Mouse (Mus musculus) common myeloid progenitor, adult 5-6 weeks (primary cell): ENCODE data around the gene Pdx1. TPM values are rescaled to one million over a fixed set of nuclear protein-coding genes. Genes with fewer than 3 reads are reported as not detected.

Source experiments
- ATAC-seq: replicated peaks from 2 replicates; pipeline ENCODE4 v1.8.0; 2016; ENCODE audit warnings: low read depth, mild to moderate bottlenecking, moderate TSS enrichment, inconsistent platforms; ENCODE audit not compliant: poor library complexity, severe bottlenecking
- total RNA-seq: library from RNA; stranded (forward); fragments of 200-1000, 187-1606 nt; gene quantifications from 2 replicates; pipeline ENCODE4 v1.2.3, GENCODE M21; 2017

Gene Pdx1
- total RNA-seq, 1 experiment from 2014 or later: not detected

DNA sequence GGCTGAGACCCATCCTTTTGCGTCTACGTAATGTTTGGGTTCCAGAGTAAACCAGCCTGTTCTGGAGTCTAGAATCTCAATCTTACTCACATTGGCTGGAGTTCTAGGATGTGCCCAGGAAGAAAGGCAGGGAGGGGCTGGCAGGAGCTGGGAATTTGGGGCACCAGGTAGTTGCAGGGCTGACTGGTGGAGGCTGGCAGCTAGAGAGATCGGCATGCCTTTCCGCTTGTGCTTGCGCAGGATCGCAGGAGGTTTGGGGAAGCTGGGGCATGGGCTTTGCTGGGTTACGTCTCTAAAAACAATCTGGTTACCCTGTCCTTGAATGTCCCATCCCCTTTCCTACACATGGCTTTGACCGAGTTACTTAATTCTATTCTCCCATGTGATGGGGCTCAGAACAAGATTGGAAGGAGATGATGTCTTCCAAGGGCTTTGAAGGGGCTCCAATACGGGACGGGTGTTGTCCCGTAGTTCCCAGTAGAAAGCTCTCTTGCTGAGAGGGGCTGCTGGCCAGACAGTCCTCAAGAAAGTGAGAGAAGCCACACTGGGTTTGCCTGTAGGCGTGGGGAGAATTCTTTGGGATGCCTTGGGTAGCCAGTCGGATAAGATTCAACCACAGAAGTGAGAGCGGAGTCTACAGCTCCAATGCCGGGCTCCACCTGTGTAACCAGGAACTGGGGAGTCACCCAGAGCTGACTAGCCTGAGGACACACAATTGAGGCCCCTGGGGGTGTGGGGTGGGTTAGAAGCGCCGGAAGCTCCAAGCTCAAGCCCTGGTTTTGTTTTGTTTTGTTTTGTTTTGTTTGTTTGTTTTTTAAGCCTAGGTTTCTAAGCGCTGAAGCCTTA is 7.2 kb downstream of the Pdx1 start:
- ATAC-seq: no peak

DNA sequence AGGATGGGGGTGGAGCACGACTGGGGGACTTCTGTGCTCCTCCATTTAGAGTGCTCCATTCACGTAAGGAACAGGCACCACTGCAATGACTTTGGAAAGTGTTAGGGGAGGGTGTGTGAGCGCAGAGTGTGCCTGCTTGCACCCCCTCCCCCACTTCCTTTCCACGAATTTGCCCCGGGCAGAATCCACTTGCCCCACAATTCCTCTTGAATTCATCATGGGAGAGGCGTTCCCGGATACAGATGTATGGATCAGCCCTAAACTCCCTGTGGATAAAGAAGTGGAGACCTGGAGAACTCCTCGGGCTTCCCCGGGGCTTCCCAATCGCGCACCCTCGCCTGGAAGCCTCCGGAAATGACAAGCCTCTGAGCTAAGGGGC is 7.8 kb downstream of the Pdx1 start:
- ATAC-seq: no peak

DNA sequence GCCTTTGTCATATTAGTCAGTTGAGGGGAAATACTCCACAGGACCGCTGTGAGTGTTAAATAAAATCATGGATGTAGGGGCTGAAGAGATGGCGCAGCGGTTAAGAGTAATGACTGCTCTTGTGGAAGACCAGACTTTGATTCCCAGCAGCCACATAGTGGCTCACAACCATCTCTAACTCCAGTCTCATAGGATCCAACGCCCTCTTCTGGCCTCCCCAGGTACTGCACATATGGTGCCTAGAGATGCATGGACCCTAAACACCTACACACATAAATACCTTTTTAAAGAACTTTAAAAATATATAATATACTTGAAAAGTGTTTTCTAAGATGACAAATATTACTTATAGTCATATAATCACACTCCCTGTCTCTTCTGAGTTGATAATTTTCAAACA is 14.6 kb downstream of the Pdx1 start:
- ATAC-seq: no peak

DNA sequence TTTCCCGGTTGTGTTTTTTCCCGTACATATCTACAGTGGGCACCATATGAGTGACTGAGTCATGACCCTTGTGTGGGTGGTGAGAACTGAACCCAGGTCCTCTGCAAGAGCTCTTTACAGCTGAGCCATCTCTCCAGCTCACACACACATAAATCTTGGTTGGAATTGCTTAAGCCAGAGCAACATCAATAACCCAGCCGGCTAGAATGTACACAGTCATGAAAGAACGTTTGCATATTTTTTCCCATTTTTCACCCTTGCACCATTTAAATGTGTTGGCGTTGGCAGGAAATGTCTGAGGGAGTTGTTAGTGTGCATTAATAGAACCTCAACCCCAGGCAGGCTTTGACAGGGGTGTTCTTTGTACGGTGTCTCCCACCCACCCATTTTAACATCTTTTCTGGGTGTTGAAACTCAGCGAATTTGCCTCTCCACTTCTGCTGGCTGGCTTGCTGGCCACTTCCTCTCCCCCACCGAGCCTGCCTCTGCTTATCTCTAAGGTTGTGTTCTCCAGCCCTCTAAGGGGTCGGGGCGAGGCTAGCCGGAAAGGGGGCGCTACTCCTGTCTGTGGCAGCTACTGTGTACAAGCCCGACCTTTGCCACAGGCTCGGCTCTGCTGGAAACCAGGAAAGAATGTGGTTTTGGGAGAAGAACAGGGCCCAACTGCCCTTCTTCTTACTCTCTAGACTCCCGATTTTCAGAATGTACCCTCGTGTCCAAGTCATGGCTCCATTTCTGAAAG is 22.2 kb downstream of the Pdx1 start:
- ATAC-seq: peak; percentile 61

DNA sequence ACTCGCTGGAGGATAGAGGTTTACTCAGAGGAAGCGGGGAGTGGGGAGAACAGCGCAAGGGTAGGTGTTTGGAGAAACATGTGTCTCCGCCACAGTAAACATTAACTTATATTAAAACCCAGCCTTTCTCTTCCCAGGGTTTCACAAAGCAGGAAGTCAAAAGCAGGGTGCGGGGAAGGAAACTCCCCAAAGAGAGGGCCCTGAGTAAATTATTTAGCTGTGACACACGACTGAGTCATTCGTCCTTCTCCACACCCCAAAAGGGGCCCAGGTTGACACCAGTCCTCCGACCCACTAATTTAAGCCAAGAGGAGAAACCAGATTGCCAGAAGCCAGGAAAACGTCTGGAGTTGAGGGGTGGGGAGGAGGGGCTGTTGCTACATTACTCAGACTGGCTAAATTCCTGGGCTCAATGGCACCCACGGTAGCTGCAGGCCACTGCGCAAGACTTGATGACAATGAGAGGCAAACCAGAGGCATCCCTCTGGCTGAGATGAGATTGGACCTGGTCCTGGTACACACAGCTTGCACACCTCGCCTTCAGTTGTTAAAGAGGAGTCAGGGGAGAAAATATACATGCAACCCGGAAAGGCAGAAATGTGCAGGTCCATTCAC is 22.9 kb downstream of the Pdx1 start:
- no peak for ATAC-seq

DNA sequence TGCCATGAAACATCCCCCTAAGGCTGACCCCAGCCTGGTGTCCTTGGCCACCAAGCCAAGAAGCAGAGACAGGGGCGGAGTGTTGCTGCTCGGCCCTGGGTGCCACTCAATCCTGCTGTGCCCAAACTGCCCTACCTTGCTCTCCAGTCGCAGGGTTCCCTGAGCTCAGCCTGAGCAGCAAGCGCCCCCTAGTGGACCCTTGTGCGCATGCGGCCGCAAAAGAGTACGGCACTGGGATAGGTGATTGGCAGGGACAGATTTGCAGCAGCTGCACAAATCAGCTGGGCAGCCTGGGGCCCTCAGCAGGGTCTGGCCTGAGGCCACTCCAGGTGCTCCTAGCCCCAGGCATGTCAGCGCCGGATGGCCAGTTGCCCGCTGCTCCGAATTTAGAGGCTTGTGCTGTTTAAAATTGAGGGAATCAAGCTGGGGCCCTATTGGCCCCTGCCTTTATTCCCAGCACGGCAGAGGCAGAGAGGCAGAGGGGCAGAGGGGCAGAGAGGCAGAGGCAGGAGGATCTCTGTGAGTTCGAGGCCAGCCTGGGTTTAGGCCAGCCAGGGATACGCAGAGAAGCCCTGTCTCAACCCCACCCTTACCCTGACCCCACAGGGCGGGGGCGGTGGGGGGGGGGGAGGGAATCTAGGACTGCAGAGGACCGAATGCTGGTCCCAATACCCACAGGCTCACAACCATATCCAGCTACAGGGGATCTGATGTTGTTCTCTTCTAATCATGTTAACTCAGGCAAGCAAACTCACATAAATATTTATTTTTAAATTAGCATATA is 23.6 kb downstream of the Pdx1 start:
- ATAC-seq: peak; percentile 94

DNA sequence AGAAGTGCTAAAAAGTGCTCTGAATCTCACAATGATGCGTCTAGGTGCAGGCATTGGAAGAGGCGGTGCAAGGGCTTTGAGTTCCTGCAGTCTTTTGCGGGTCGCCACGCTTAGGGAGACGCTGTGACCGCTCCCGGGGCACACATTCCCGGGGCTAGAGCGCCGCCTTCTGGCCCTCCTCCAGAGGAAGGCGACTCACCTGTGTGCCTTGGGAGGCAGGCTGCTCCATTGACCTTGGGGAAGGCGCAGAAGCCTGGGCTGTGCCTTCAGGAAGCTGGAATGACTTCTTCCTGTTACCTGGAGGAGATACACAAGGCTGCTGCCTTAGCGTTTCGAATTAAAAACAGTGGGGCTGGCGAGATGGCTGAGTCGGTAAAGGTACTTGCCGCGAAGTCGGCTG is 24.4 kb downstream of the Pdx1 start:
- ATAC-seq: 0 out of 2 replicates have a peak, but pooled peaks have one; percentile 26

DNA sequence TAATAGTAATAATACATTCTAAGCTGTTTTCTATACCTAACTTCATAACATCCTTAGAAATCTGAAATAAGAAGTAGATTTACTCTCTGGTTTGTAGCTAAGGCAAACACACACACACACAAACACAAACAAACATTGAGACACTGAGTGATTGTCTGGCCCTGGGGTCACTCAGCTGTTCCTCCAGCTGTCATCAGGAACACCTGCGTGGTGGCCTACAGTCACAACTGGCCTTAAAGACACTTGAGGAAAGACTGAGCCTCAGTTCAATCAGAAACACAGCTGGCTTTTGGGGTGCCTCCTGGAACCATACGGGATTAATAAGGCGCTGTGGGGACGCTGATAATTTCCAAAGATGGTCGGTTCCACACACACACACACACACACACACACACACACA is 27.5 kb downstream of the Pdx1 start:
- no peak for ATAC-seq

DNA sequence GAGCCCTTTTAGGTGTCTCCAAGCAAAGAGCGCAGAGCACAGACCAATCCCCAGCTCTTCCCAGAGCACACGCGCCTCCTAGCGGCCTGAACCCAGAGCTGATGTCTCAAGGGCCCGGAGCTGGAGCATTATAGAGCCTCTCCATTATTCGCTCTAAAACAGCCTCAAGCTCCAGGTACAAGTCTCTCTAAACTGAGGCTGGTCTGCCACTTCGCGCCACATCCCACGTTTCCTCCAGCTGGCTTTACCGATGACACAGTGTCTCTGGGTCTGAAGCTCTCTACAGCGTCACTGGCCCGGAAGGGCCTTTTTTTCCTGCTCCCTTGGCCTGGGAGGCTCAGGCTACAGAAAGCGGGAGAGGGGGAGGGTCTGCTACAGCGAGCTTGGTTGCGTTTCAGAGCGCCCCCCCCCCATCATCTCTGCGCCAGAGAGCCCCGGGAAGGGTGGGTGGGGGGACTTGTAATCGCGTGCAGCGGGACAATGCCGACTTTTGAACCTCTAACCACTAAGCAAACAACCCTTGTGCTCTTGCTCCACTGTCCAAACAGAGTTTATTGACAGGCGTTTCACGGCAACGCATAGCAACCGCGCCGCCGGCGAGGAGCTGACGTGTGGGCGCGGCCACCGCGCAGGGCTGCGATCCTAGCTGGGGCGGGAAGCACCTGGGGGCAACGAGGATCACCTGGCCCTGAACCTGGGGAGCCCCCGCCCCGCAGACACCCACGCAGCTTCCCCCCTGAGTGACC is 29.7 kb downstream of the Pdx1 start:
- ATAC-seq: peak; percentile 90

DNA sequence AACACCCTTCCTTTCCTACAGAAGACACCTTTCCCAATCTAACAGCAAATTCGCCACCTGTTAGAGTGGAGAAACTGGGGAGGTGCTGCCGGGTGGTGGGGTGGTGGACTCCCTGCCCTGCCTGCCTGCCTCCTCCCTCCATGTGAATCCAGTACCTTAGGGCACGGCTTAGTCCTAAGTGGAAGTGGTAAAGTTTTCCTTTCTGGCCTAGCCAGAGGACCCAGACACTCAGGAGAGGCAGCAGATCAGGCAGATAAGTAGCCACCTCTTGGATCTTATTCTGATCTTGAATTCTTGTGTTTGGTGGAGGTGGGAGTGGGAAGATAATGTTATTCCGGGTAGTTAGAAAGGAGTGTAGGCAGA is 30.2 kb downstream of the Pdx1 start:
- no peak for ATAC-seq

DNA sequence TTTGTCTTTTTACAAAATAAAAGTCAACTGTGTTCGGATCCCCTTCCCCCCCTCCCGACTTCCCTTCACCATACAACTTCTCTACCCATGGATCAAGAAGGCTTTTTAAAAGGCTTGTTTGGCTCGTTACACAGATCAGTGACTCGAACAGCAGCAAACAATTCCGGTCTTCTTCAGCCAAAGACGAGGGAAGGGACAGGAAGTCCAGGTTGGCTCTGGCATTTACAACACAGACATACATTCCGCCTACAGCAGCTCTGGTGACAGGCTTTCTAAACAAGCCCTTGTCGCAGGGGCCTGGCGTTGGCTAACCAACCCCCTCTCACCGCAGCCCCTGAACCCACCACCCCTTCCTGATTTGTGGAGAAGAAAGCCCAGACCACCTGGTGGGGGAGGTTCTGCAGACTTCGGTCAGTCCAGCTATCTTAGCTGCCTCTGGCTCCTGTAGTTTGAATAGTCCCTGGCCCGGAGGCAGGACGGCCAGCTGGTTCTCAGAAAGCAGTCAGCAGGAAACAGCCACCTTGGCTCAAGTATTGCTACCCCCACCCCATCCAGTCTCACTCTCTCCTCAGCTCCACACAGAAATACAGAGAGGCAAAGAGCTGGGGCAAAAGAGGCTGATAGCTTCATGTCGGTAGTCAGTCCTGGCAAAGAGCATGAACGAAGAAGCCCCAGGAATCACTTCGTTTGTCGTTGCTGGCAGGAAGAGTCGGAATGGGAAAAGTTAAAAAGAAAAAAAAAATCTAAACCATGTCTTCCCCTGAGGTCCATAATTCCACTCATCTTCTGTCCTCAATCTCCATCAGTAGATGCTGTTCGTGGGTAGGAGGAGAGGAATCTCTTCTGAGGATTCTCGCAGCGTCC is 31.4 kb downstream of the Pdx1 start:
- no peak for ATAC-seq

DNA sequence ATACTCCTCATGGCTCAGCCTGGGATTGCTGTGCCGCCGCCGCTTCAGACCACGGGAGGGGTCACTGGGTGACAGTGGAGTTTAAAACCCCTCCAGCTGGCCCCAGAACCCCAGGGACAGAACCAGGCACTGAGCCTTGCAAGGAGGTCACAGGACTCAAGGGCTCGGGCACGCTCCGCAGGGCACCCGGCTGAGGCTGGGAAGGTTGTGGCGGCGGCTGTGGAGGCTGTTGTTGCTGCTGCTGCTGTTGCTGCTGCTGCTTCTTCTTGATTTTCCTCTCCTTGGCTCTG is 32.0 kb downstream of the Pdx1 start:
- ATAC-seq: no peak

DNA sequence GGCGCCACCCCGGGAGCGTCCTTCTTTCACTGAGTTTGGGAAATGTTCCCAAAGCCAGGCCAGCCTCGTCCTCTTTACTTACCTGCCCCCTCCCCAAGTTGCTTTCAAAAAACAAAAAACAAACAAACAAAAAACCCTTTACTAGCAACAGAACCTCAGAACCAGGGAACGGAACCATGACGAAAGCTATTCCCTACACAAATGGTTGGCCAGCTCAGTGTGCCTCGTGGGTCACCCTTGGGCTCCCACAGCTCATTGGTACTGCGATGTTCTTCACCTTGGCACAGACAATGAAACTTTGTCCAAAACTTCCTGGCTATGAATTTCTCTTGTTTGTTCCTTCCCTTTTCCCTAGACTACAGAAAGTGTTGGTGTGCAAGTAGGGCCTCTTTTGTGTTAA is 32.4 kb downstream of the Pdx1 start:
- no peak for ATAC-seq

DNA sequence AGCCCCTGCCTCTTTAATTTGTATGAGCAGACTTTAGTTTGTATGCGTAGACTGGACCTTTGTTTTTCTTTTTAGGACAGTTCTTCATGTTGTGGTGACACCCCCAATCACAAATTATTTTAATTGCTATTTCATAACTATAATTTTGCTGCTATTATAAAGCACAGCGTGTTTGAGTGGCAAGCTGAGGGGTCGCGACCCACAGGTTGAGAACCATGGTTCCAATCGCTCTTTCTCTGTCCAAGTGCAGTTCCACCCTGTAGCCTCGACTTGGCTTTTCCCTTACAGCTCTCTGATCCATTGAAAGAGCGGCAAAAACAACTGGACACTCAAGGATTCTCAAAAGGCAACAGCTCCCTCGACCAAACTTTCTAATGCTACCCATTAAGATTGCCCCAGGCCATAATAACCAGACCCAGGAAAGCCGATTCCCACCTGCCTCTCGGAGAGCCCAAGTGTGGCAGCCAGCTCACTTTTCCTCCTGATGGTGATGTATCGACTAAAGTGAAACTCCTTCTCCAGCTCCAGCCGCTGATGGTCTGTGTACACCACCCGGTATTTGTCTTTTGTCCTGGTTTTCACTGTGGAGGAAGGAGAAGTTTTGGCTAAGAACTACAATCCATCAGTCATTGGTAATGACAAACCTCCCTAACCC is 33.1 kb downstream of the Pdx1 start:
- no peak for ATAC-seq

DNA sequence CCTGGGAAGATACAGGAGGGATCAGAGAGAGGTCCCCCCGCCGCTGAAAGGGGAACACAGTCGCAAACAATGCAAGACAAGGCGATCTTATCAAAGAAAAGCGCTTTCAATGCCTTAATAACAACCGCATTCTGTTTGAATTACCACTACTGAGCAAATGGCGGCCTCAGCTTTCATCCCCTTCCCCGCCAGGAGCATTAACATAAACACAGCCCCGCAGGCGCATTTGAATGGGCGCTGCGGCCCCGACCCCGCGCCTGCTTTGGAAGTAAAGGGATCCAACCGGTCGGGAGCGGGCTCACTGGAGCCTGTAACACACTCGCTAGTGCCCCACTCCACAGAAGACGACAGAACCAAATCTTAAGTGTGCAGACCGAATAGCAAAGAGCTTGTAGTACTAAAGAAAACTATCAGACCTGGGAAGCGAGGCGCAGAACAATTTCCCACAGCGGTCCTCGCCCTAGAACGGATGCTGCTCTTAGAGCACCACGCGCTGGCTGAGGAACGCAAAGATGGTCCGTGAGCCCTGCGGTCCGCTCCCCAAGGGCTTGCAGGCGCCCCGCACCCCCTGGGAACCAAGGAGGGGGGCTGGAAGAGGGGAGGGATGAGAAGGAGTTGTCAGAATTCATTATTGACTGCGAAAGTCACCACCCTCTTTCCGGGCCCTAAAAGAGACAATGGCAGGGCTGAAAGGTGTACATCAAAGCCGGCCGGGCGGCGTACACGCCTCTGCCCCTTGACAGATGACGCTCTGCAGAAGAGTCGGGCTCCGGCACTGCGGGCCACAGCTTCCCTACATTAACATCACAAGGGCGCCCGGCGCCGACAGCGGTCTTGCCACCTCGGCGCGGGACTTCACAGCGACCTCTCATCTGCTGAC is 34.8 kb downstream of the Pdx1 start:
- no peak for ATAC-seq

DNA sequence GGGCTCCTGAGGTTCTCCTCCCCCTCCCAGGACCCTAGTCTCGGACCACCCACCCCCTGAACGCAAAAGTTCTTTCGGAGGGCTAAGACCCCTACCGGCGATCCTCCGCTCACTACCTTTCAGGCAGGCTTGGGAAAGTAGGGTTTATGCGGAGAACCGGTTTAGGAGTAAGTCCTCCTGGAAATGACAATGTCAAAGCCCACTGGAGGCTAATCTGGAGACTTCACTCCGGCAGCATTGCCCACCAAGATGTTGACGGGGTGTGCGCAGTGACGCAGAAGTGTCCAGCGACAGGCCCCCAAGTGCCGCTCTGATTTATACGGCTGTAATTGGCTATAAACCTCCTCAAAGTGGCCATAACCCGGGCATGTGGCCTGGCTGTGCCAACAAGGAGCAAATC is 35.4 kb downstream of the Pdx1 start:
- ATAC-seq: no peak

DNA sequence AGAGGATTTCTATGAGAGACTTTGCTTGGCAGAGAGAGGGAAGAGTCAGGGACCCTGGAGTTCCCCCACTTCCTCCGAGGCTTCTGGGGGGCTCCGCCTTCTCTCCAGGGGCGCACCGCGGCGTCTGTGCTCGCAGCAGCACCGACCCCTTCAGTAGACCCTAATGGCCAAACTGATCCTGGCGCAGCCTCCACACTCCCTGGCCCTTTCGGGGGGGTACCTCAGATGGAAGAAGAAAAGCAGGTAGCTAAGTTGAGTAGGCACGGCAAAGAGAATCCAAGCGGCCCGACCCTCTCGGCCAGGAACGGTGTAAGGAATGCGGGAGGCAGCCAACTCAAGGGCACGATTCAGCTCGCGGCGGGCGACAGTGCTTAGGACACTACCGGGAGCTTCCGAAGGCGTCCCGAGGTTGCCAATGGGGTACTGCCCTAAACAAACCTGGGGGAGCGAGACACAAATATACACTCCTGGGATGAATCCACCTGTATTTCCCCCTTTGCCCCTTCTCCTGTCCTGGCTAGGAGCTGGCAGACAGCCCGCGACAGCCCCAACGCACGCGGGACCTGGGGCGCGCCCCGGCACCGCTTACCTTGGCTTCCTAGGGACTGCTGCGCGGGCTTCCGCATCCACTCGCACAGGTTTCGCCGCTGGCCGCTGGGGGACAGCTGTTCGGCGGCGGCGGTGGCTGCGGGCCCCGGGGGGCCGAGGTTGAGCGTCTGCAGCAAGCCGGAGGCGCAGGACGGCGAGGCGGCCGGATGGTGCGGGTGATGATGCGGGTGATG is 36.3 kb downstream of the Pdx1 start:
- 0 out of 2 replicates have a peak, but pooled peaks have one; percentile 12 for ATAC-seq
